Mouse (Mus musculus) cerebellum, adult 9-10 months (tissue): ENCODE data around the gene Lgalsl.
A peak's percentile ranks its signal among the peaks of the same experiment; 100 is the strongest.

Experiments
- DNase-seq: peaks from one replicate; pipeline ENCODE4 v3.0.0; 2022

Lgalsl gene

DNA sequence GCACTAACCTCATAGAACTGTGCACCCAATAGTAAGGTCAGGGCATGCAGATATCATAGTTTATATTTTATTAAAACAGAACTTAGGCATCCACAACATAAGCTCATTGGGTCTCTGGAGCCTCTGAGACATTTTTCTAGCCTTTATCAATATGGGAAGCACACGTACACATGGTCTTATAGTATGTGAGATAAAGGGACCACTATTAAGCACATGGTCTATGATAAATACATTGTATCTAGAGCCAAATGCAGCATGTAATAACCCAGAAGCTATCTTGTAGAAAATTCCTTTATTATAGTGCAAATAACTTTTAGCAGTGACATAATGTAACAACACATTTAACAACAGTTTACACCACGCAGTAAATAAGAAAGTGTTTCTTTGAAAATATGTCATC lies 7.6 kb downstream of the Lgalsl start:
- DNase-seq = no peak

DNA sequence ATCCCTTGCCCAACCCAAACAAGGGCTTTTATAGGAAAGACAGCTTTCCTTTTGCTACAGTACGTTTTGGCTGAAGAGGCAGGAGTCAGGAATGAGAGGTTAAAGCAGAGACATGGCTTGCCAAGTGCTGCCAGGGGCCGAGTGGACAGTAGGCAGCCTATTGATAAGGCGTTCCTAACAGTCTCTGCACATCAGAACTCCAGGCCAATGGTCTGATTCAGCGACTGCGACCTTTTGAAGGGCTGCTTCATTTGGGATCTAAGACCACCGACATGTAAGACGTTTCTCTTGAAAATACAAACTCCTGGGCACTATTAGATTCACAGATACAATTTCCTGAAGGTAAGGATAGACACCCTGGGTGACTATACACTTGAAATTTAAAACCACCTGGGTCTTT lies 9.5 kb downstream of the Lgalsl start:
- no peak for DNase-seq

DNA sequence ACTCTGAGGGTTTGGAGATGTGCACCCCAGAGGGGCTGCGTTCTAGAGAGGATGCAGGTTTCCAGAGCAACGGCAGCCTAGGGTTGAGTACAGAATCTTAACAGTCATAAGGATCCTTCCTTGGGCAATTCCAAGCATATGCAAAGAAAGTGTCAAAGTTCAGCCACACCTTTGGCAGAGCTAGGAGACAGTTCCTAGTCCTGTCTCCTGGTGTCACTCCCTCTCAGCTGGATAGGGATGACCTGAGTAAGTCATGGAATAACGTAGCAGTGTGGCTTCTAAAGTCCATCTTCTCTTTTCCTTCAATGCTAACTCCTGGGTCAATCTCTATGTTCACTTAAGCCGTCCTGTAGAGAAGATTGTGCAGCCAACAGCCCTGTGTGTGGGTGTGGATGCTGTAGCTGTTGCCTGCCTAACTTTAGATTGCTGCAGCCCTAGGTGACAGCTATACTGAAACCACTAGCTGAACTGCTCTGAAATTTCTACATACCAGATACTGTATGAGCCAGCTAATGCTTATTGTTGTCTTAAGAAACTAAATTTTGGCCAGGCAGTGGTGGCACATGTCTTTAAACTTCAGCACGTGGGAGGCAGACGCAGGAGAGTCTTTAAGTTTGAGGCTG lies 16.8 kb downstream of the Lgalsl start:
- DNase-seq = no peak

DNA sequence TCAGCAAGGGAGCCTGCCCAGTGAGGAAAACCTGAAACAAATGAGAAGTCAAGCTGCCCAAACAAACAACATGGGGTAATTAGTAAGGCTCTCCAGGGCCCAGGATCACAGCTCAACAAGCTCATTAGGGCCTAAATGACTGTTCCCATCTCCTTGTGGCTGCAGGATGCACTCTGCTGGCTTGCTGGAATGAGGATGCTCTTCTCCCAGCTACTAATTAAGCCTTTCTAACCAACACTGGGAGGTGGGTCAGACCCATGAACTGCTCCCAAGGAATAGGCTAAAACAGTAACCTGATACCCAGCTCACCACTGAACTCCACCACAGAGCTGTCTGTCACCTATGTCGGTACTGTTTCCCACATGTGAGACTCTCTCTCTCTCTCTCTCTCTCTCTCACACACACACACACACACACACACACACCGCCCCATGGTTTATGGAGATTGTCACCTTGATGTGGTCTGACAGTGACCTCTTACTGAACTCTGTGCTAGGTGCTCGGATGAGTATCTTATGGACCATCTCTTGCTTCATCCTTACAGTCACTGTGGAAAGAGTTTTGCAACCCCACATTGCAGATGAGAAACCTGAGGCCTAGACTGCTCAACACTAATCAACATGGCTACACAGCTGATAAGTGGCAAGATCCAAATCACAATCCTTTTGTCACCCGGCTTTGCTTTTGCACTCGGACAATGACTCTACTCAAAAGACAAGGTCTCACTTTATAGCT lies 18.5 kb downstream of the Lgalsl start:
- no peak for DNase-seq

DNA sequence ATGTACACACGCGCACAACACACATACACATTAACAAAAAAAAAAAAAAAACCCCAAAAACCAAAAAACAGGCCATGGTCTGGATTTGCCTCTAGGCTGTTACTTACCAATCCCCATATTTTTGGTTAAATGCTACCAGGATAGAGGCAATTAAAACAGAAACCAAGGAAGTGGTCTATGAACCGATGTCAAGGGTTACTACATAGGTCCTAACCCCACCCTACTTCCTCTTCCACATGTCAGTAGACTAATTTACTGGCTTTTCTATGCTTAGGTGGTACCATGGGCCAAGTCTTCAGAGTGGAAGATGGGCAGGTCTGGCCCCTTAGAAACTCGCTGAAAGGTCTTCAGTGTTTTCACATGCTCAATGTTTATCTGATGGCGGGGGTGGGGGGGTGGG lies 24.2 kb downstream of the Lgalsl start:
- DNase-seq = no peak

DNA sequence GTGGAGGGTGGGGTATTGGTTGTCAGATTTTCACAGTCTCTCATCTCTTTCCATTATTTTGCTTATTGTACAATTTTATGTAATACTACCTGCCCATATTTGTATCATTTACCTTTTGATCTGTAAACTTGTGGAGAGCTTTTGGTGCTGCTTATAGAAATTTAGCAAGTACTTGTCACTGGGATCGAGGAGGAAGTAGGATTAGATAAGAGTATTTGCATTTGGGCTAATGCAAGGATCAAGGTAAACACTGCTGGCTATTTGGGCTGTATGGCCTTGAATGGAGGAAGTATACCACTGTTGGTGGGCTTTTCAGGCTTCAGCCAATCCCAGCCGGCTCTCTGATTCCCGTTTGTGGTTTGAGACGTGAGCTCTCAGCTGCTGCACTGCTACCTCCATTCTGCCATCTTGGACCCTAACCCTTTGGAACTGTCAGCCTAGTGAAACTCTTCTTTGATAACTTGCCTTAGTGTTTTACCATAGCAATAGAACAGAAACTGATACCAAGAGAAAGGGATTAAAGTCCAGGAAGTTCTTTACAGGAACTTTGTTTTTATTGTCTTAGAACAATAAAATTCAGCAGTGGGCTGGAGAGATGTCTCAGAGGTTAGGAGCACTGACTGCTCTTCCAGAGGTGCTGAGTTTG lies 25.1 kb downstream of the Lgalsl start:
- DNase-seq = no peak

DNA sequence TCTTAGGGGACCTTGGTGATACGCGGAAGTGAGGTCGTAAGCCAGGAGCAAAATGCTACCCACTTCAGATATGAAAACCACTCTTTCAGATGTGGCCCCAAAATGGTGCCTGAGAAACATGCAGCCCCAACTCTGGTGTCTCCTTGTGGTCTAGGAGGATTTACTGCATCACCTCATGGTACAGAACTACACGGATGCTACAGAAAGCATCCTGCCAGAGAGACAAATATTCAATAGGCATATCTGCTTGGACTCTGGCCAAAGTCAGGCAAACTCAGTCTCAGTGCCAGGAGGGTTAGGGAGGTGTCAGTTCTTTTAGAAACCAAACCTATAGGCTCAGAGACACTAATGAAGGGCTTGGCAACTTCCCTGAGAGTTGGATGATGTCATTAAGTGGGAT lies 26.4 kb downstream of the Lgalsl start:
- no peak for DNase-seq

DNA sequence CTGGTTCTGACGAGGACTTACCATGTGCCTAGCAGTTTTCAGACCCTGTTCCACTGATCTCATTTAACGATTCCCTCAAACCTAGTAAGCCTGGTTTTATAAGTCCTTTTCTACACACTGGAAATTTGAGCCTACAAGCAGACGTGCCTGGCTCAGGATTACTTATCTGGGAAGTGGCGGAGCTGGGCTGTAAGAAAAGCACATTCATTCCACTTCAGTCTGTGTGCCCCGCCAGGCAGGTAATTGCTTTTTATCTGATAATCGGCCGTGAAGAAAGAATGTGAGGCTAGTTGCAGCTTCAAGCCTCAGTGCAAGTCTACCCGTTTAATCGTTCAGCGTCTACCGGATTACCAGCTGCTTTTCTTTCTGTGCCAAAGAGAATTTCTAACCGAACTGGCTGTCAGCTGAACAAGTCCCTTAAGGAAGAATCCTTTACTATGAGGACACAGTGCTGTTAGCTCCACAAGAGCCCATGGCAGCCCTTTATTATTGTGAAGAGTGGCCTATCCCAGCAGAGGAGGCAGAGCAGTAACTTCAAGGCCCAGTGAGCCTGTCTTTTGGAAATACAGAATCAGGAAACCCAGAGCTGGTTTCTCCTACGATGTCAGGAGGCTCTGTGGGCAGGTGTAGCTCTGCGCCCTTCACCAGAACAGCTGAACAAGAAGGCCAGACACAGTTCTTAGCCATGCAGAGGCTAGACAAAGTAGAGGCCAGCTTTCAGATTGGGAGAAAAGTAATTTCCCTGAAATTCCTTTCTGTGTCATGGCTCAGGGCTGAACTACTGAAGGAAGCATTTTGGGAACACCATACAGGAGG lies 30.4 kb downstream of the Lgalsl start:
- DNase-seq = no peak

DNA sequence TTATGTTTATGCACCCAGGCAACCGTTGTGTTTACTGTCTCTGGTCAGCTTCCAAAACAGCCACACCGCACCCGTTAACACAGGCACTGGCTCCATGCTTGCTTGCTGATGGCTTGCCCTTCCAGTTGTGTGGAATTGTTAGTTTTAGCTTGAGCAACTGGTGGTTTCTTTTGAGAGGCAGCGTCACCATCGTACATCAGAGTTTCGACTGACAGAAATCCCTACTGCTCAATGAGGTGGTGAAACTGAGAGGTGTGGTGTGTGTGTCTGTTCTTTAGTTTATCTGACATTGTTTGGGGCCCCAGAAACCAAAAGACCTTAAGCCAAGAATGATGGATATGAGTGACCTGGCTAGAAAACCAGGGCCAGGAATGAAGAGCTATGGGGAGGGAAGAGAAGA lies 33.0 kb downstream of the Lgalsl start:
- DNase-seq = no peak

DNA sequence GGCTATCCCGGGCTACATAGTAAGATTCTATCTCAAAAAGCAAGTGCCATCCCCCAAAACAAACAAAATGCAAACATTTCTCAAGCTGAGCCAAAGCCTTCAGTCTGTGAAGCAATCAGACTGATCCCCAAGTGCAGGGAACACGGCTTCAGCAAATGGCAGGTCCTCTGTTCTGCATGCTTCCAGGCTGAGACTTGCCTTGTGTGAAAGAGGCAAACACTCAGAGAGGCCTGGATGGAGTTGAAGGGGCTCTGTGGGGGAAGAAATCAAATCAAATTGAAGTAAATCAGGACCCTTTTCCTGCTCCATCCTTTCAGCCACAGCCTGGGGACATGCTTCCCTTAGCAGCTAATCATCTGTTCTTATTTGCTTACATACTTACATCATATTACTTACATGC lies 35.4 kb downstream of the Lgalsl start:
- no peak for DNase-seq

DNA sequence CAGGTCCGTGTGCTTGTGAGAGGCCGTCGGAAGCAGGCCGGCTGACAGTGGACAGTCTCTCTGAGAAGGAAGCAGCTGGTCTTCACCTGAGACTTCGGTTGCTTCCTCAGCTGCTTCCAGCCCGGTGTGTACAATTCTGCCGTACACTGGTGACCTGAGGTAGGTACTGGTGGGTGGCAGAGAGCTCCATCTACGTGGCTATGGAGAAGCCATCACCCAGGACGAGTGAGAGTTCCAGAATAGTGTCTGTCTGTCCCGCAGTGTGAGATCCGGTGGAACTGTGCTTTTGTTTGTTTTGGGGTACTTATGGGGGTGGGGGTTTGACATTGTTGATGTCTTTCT lies 36.0 kb downstream of the Lgalsl start:
- DNase-seq = no peak

DNA sequence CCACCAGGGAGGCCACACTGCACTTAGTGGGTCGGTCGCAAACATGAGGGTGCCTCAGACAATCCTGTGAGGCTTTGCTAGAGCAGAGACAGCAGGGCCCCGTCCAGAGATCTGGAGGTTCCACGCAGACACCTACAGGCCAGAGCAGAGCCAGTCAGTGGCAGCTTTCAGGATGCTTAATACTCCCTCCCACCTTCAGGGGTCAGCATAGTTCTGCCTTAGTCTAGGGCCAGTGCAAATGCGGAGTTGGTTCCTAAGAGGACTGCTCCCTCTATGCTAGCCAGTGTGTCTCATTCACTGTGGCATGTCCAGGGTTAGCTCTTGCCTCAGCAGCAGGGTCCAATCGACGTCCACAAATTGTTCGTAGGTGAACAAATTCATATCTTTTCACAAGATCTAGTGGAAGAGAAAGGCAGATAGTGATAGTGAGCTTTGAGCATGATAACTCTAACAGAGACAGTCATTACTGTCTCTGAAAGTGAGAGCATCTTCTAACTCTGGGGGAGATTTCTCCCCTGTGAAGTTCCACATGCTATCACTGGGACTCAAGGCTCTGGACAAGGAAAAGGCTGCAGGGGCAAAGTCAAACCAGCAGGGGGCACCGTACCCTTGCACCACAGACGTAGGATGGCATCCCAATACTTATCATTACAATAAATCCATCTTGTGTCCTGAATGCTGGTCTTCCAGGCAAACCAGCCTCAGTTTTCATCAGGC lies 36.5 kb downstream of the Lgalsl start:
- DNase-seq = peak; percentile 81

DNA sequence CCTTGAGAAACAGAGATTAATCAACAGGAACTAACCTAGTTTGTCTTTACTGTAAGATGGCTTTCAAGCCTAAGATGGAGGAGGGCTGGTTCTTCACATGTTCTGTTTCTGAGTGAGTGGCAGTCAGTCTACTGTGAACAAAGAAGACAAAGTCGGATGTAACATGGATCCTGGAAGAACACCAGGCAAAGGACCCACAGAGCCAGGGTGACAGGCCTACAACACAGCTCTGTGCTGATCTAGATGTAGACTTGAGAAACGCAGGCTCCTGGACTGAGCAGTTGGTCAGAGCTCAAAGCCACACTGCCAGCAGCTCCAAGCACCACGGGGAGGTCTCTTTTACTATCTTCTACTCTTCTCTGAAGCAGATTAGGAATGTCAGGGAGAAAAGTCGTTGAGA lies 37.2 kb downstream of the Lgalsl start:
- no peak for DNase-seq

DNA sequence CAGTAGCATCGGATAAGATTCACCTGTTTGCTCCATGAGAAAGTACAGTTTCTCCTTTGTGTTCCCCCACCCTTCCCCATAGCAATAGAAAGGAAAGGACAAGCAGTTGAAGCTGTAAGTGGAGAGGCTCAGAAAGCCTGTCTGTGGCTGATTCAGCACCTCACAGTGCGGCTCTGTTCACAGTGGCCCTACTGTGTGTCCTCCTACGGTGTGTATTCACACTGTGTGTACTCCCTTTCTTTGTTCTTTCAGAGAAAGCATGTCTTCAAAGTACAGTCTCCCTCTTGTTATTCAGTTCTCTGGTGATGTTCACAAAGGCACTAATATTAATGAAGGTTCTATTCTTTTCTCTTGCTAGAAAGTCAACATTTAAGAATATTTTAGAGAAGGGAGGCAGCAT lies 38.2 kb downstream of the Lgalsl start:
- DNase-seq = no peak

DNA sequence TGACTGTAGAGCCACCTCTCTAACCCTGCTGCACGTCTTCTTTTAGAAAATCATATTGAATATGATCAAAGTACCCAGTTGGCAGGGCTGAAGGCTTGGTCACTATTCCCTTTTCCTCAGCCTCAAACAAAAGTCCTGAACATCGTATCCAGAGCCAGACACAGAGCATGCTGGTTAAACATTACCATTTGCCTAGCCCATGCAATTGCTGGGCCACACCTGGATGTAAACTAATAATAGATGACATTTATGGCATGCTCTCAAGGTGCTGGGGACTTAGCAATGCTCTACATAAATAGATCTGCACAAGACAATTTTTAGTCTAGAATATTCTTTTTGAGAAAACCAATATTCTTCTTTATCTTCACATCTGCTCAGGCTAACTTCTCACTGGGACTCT lies 39.5 kb downstream of the Lgalsl start:
- DNase-seq = no peak

DNA sequence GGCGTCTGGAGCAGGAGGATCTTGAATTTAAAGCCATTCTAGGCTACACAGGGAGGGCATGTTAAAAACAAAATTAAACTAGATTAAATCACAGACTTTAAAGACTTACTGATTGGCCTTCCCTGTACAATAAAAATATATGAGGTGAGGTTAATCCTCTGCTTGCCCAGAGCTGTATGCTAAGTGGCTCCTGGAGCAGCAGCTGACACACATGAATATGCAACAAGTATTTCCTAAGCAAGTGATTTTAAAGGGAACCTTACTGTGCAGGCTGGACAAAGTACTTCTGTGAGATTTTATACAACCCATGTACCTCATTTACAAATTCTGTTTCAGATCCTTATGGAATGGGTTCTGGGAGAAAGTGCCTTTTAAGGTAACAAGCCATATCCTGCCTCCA lies 41.8 kb downstream of the Lgalsl start:
- no peak for DNase-seq

DNA sequence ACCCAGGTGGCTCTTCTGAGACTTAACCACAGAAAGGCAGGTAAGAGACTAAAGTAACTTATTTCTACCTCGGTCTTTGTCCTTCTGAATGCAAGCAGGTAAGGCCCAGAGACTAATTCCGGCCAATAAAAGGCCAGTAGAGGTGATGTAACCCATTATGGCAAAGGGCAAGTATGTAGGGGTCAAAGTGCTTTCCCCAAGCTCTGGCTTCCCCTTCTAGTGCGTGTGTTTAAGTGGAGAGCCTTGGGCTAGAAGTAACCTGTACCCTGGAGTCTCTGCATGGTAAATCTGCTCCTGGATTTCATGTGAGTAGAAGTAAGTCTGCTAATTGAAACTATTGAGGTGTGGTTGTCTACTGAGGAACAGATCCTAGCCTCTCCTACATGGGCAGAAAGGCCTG lies 42.8 kb downstream of the Lgalsl start:
- DNase-seq = no peak

DNA sequence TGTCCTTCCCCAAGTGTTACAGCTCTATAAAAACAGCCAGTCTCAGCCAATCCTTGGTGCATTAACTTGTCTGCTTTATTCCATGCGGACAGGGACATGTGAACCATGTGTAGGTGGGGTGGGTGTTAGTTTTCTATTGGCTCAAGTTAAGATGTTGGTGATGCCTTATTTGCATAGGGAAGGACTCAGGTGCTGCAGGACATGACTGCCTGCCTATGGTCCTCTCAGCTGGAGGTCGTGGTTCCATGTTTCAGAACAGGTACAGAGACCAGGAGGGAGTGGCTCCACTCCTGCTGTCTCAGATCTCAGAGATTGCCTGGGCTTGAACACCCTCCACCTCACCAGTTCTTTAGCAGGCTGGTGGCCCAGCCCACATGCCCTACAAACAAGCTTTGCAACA lies 44.7 kb downstream of the Lgalsl start:
- DNase-seq = no peak

DNA sequence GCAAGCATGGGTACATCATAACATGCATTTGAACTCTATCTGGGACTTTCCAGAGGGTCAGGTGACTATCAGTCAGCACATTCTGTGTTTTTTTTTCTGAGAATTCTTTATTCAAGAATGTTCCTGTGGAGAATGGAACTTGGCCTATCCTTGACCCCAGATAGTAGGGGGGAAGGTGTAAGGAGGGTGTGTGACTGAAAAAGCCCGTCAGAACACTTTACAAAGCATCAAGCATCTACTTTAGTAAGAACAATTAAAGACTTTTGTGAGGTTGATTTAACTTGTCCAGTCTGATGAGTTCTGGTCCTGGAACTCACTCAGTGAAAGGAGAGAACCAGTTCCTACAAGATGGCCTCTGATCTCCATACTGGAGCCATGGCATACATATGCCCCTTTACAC lies 45.7 kb downstream of the Lgalsl start:
- DNase-seq = no peak

DNA sequence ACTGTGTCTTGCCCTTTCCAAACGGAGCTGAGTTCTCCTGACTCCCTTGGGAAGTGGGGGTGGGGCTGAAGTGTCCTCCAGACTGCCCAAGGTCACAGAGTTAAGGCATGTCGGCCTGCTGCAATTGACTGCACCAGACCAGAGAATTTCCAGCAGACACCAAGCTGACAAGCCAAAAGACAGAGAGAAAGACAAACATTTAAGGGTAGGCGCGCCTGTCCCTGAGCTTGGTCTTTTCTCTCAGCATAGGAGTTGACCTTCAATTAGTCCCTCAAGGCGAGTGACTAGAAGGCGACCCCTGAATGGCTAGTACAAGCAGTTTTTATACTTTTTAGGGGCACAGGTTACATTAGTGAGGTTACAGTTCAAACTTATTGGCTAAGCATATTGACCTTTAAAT lies 46.1 kb downstream of the Lgalsl start:
- DNase-seq = no peak

DNA sequence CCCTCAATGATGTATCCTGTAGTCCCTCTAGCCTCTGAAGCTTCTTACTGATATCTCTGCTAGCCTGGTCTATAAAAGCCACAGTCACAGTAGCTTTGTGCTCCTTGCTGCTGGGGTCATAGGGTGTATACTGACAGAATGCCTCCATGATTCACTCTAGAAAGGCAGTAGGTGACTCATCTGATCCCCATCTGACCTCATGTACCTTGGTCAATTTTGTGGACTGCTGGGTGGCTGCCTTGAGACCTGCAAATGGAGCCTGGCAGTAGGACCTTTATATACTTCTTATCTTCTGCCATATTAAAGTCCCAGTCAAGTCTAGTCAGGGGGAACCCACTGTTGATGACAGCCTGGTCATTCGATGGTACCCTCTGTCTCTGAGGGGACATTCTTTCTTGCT lies 47.4 kb downstream of the Lgalsl start:
- no peak for DNase-seq

DNA sequence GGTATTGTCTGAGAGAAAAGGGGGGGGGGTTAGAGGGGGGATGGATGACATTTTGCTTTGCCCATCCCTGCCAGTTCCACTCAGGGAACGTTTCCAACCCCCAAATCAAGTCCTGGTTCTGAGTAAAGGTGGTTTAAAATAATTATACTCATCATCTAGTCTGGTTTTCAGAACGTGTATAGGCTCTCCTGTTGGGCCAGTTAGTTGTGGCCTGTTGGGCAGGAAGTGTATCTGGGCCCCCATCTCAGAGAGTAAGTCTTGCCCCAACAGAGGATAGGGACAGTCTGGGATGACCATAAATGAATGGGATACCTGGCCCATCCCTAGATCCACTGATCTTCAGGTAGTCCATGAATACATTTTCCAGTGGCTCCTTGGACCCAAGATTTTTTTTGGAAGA lies 48.2 kb downstream of the Lgalsl start:
- no peak for DNase-seq

DNA sequence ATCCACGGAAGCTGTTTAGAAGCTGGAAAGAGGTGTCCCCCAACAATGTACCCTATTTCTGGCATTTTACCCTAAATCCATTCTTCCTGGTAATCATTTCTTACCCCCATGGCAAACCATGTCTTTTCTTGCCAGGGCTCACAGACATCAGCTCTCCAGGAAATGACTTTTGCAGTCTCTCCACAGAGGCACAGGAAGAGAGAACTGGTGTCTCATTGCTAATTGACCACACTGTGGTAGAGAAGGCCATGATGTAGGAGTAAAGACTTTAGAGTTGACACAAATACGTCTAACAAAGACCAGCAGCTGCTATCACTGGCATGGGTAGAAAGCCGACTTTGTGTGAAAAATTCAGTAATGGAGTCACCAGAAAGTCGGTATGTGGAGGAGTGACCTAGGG lies 50.5 kb downstream of the Lgalsl start:
- no peak for DNase-seq
